Mouse (Mus musculus): ENCODE measurements around the gene Gm609.
"Not testable (repeated sequence)": the region's sequence is repeated elsewhere in the genome, so short reads cannot be mapped to it uniquely, and the experiment has no call there.

DNA sequence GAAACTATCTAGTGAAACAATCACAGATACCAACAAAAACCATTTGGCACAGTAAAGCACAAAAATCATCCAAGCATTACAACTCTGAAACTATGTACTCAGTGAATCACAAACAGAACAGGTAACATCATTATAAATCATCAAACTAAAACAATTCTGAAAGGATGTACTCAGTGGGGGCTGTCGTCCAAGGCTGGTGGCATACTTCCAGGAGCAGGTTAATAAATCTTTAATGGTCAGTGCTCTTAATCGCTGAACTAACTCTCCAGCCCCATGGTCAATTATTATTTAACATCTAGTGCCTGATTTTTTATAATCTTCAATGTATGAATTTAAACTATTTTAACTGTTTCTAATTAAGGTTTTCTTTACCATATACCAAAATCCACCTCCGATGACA is 20.9 kb downstream of the Gm609 start:
- not testable (repeated sequence) for TF ChIP-seq CTCF (IDR thresholded peaks at IDR 0.05; ENCODE audit: low read depth, low read length); GATA2 (IDR thresholded peaks at IDR 0.05; ENCODE audit: borderline replicate concordance, low read depth, low read length); POLR2AphosphoS5 (IDR thresholded peaks at IDR 0.05; ENCODE audit: insufficient replicate concordance, low read depth, low read length); GATA1 (IDR thresholded peaks at IDR 0.05; ENCODE audit: borderline replicate concordance, low read length)
